Mouse (Mus musculus) hindbrain, postnatal 0 days (tissue): ENCODE data around the gene Lrrc7. TPM values are rescaled to one million over a fixed set of nuclear protein-coding genes. Genes with fewer than 3 reads are reported as not detected.

Experiments used
- ATAC-seq: fragments of 200-750 bp; cut with Nextera tagmentation; 2 replicates; pipeline ENCODE4 v1.8.0; 2017; ENCODE audit warnings: mild to moderate bottlenecking, moderate TSS enrichment, moderate library complexity
- DNase-seq: peaks from one replicate; pipeline ENCODE4 v3.0.0-alpha.2; 2015; ENCODE audit warnings: low spot score
- H3K27ac ChIP-seq: fragments of 300-500 bp; sonication (generic); 2 replicates; pipeline ENCODE4 v1.5.1; 2014; ENCODE audit warnings: mild to moderate bottlenecking
- H3K27me3 ChIP-seq: fragments of 300-500 bp; sonication (generic); 2 replicates; pipeline ENCODE4 v1.6.1; 2014; ENCODE audit warnings: low read length, mixed read lengths; ENCODE audit not compliant: insufficient read depth
- H3K36me3 ChIP-seq: fragments of 300-500 bp; sonication (generic); 2 replicates; pipeline ENCODE4 v1.6.1; 2014; ENCODE audit warnings: low read length, mixed read lengths; ENCODE audit not compliant: insufficient read depth
- H3K4me1 ChIP-seq: fragments of 300-500 bp; sonication (generic); 2 replicates; pipeline ENCODE4 v1.6.1; 2014; ENCODE audit warnings: antibody characterized with exemption, low read length, mixed read lengths; ENCODE audit not compliant: insufficient read depth
- H3K4me2 ChIP-seq: fragments of 300-500 bp; sonication (generic); 2 replicates; pipeline ENCODE4 v1.6.1; 2014; ENCODE audit warnings: low read depth, mild to moderate bottlenecking, low read length, moderate library complexity, mixed read lengths
- H3K4me3 ChIP-seq: fragments of 300-500 bp; sonication (generic); 2 replicates; pipeline ENCODE4 v1.5.1; 2014; ENCODE audit warnings: low read length
- H3K9ac ChIP-seq: fragments of 300-500 bp; sonication (generic); replicated peaks from 2 replicates; pipeline ENCODE4 v1.6.1; 2014; ENCODE audit warnings: mild to moderate bottlenecking, low read length, moderate library complexity, mixed read lengths
- H3K9me3 ChIP-seq: fragments of 300-500 bp; sonication (generic); 2 replicates; pipeline ENCODE4 v1.6.1; 2016; ENCODE audit warnings: low read length, mixed read lengths
- CTCF ChIP-seq: IDR thresholded peaks from 2 replicates; pipeline ENCODE4 v1.5.1; 2016; ENCODE audit warnings: antibody characterized with exemption, control low read depth, low read depth
- WGBS: fragments of 180-500 bp; shearing (Covaris S2); extraction: QIAGEN DNeasy Blood & Tissue Kit; methylation state at CpG from one replicate; pipeline ENCODE4 v1.1.7; 2014; 5-methylcytosine and 5-hydroxymethylcytosine counted together
- polyA plus RNA-seq: library from polyadenylated mRNA; unstranded; fragments of >200 nt; fragmentation: Nextera tagmentation; extraction: Ambion mirVana; gene quantifications from 2 replicates; pipeline ENCODE4 v1.2.1, GENCODE M21; 2015
- total RNA-seq: library from RNA; depleted of rRNA; stranded (reverse); fragments of >200 nt; gene quantifications from 2 replicates; pipeline ENCODE4 v1.2.3, GENCODE M21; 2014

The Lrrc7 gene
- total and polyA plus RNA-seq, 2 experiments from 2014 or later = 6.2 to 25.0 TPM

GRCm38 (mm10) chr3:158559131-158559658, 2.8 kb downstream of the Lrrc7 start:
- TF ChIP-seq CTCF = no peak; the same call in 1 of the 2 replicates
- ATAC-seq = no peak
- no peaks in the 10 kb centered on the region for H3K27me3 ChIP-seq
- peak overlapping the region; percentile 74 for H3K9ac ChIP-seq
- 11% methylated on average over 5 of the region's 5 CpGs for WGBS
- H3K4me2 ChIP-seq = peak overlapping the region; percentile 64
- no peaks in the 10 kb centered on the region for H3K36me3 ChIP-seq
- peak; percentile 35 for DNase-seq
- H3K4me1 ChIP-seq = 0 out of 2 replicates have a peak, but pooled peaks cover 3% of the 10 kb centered on the region
- H3K27ac ChIP-seq = peak overlapping the region; percentile 90
- no peaks in the 10 kb centered on the region for H3K9me3 ChIP-seq
- H3K4me3 ChIP-seq = peak overlapping the region; percentile 62

- Histone ChIP-seq H3K9me3 (no peaks in the 10 kb centered on the region), H3K27ac (no peak overlapping the region), H3K27me3 (no peaks in the 10 kb centered on the region), H3K9ac (no peak overlapping the region), H3K4me1 (0 out of 2 replicates have a peak, but pooled peaks cover 3% of the 10 kb centered on the region), H3K4me2 (peak overlapping the region; percentile 64), H3K4me3 (peak overlapping the region; percentile 62), H3K36me3 (no peaks in the 10 kb centered on the region)
- ATAC-seq = no peak
- peak; percentile 10 for DNase-seq
- TF ChIP-seq CTCF = no peak
Observed at GRCm38 (mm10) chr3:158558631-158559030, 3.4 kb downstream of the Lrrc7 start.

GRCm38 (mm10) chr3:158554280-158554679, 7.7 kb downstream of the Lrrc7 start:
- H3K4me1 ChIP-seq = no peaks in the 10 kb centered on the region
- no peak for TF ChIP-seq CTCF
- H3K27ac ChIP-seq = no peak overlapping the region
- no peaks in the 10 kb centered on the region for H3K36me3 ChIP-seq
- H3K27me3 ChIP-seq = no peaks in the 10 kb centered on the region
- H3K9me3 ChIP-seq = no peaks in the 10 kb centered on the region
- H3K9ac ChIP-seq = no peak overlapping the region
- no peak overlapping the region for H3K4me3 ChIP-seq
- 0 out of 2 replicates have a peak, but pooled peaks have one; percentile 32 for ATAC-seq
- DNase-seq = no peak
- no peak overlapping the region for H3K4me2 ChIP-seq

- no peak overlapping the region for H3K4me3 ChIP-seq
- H3K9me3 ChIP-seq = no peaks in the 10 kb centered on the region
- DNase-seq = no peak
- no peak overlapping the region for H3K4me2 ChIP-seq
- no peak overlapping the region for H3K27ac ChIP-seq
- no peaks in the 10 kb centered on the region for H3K27me3 ChIP-seq
- TF ChIP-seq CTCF = no peak
- no peak for ATAC-seq
- 82% methylated on average over 5 of the region's 5 CpGs for WGBS
- H3K4me1 ChIP-seq = no peaks in the 10 kb centered on the region
- no peaks in the 10 kb centered on the region for H3K36me3 ChIP-seq
- no peak overlapping the region for H3K9ac ChIP-seq
Observed at GRCm38 (mm10) chr3:158552105-158552504, 9.9 kb downstream of the Lrrc7 start.

- 82% methylated on average over 3 of the region's 3 CpGs for WGBS
- H3K4me3 ChIP-seq = no peak overlapping the region
- no peaks in the 10 kb centered on the region for H3K4me1 ChIP-seq
- no peak for DNase-seq
- no peak for ATAC-seq
- TF ChIP-seq CTCF = no peak
- H3K9ac ChIP-seq = no peak overlapping the region
- no peaks in the 10 kb centered on the region for H3K27me3 ChIP-seq
- no peaks in the 10 kb centered on the region for H3K9me3 ChIP-seq
- H3K27ac ChIP-seq = no peak overlapping the region
- no peaks in the 10 kb centered on the region for H3K36me3 ChIP-seq
- no peak overlapping the region for H3K4me2 ChIP-seq
Observed at GRCm38 (mm10) chr3:158543481-158543880, 18.5 kb downstream of the Lrrc7 start.

- WGBS = 73% methylated on average over 2 of the region's 2 CpGs
- H3K27me3 ChIP-seq = no peaks in the 10 kb centered on the region
Observed at GRCm38 (mm10) chr3:158532859-158533258, 29.2 kb downstream of the Lrrc7 start.

GRCm38 (mm10) chr3:158528471-158528870, 33.5 kb downstream of the Lrrc7 start:
- no peaks in the 10 kb centered on the region for H3K9me3 ChIP-seq
- TF ChIP-seq CTCF = no peak
- no peak for DNase-seq
- 25% methylated on average over 1 of the region's 1 CpGs for WGBS
- no peak overlapping the region for H3K9ac ChIP-seq
- ATAC-seq = no peak
- H3K27ac ChIP-seq = no peak overlapping the region
- H3K4me1 ChIP-seq = no peaks in the 10 kb centered on the region
- H3K4me2 ChIP-seq = no peak overlapping the region
- H3K4me3 ChIP-seq = no peak overlapping the region
- H3K36me3 ChIP-seq = no peaks in the 10 kb centered on the region
- H3K27me3 ChIP-seq = no peaks in the 10 kb centered on the region

More at GRCm38 (mm10) chr3:158532859-158533258, 29.2 kb downstream of the Lrrc7 start:
- H3K36me3 ChIP-seq = no peaks in the 10 kb centered on the region
- no peak overlapping the region for H3K4me2 ChIP-seq
- no peaks in the 10 kb centered on the region for H3K4me1 ChIP-seq
- no peak overlapping the region for H3K27ac ChIP-seq
- DNase-seq (no peak), ATAC-seq (no peak)
- H3K9me3 ChIP-seq = no peaks in the 10 kb centered on the region
- no peak for TF ChIP-seq CTCF
- H3K4me3 ChIP-seq = no peak overlapping the region
- H3K9ac ChIP-seq = no peak overlapping the region
